Mouse (Mus musculus) MEL (cell line): ENCODE results near the gene Gm17545. TPM values are rescaled to one million over a fixed set of nuclear protein-coding genes. Genes with fewer than 3 reads are reported as not detected.

Source experiments
- DNase-seq: peaks from one replicate; pipeline ENCODE4 v3.0.0; 2011; ENCODE audit warnings: low read depth, low spot score
- H3K27ac ChIP-seq: 2 replicates; pipeline ENCODE4 v1.5.1; 2012; ENCODE audit warnings: low read depth, mild to moderate bottlenecking, control low read depth, low read length, moderate library complexity; ENCODE audit not compliant: control insufficient read depth
- H3K27me3 ChIP-seq, 2 experiments: fragments of 150-350 bp in 1 of 2; sonication (generic) in 1 of 2; 2 replicates each; pipeline ENCODE4 v1.6.1; 2012; ENCODE audit warnings: low read length in 2 of 2, mild to moderate bottlenecking in 2 of 2, improper control_type of control experiment in 1 of 2, moderate library complexity in 1 of 2; ENCODE audit not compliant: insufficient read depth in 2 of 2, control insufficient read depth in 1 of 2
- H3K36me3 ChIP-seq, 2 experiments: 2 replicates each; pipeline ENCODE4 v1.6.1; 2012 to 2014; ENCODE audit warnings: low read length in 2 of 2, improper control_type of control experiment in 1 of 2, inconsistent platforms in 1 of 2, mild to moderate bottlenecking in 1 of 2; ENCODE audit not compliant: insufficient read depth in 2 of 2, control insufficient read depth in 1 of 2
- H3K4me1 ChIP-seq, 2 experiments: fragments of 150-350 bp in 1 of 2; sonication (generic) in 1 of 2; 2 replicates each; pipeline ENCODE4 v1.6.1; 2012; ENCODE audit warnings: low read length in 2 of 2, improper control_type of control experiment in 1 of 2, mild to moderate bottlenecking in 1 of 2; ENCODE audit not compliant: insufficient read depth in 2 of 2, control insufficient read depth in 1 of 2
- H3K4me3 ChIP-seq, 2 experiments: fragments of 150-350 bp in 1 of 2; sonication (generic) in 1 of 2; 2 replicates each; pipeline ENCODE4 v1.5.1; 2012; ENCODE audit warnings: low read depth in 2 of 2, low read length in 2 of 2, mild to moderate bottlenecking in 2 of 2, moderate library complexity in 2 of 2, control low read depth in 1 of 2, improper control_type of control experiment in 1 of 2; ENCODE audit not compliant: control insufficient read depth in 1 of 2, insufficient read depth in 1 of 2
- H3K79me2 ChIP-seq: 2 replicates; pipeline ENCODE4 v1.6.1; 2012; ENCODE audit warnings: mild to moderate bottlenecking, low read length, moderate library complexity; ENCODE audit not compliant: control insufficient read depth, poor library complexity, insufficient read depth
- H3K9ac ChIP-seq: 2 replicates; pipeline ENCODE4 v1.6.1; 2012; ENCODE audit warnings: low read depth, mild to moderate bottlenecking, control low read depth, low read length, moderate library complexity; ENCODE audit not compliant: control insufficient read depth, poor library complexity, severe bottlenecking
- H3K9me3 ChIP-seq: fragments of 150-350 bp; sonication (generic); replicated peaks from 2 replicates; pipeline ENCODE4 v1.6.1; 2012; ENCODE audit warnings: mild to moderate bottlenecking, low read length, improper control_type of control experiment, moderate library complexity; ENCODE audit not compliant: insufficient read depth
- BHLHE40 ChIP-seq: IDR thresholded peaks from 2 replicates; pipeline ENCODE4 v1.6.1; 2012; ENCODE audit warnings: low read depth, mild to moderate bottlenecking, inconsistent platforms, low read length, improper control_type of control experiment, borderline replicate concordance
- CHD1 ChIP-seq: IDR thresholded peaks from 2 replicates; pipeline ENCODE4 v1.6.1; 2012; ENCODE audit warnings: low read depth, mild to moderate bottlenecking, inconsistent platforms, low read length, improper control_type of control experiment
- E2F4 ChIP-seq: IDR thresholded peaks from 2 replicates; pipeline ENCODE4 v1.6.1; 2011; ENCODE audit warnings: low read depth, low read length, improper control_type of control experiment, borderline replicate concordance
- EP300 ChIP-seq, 2 experiments: IDR thresholded peaks; 2 replicates each; pipeline ENCODE4 v1.6.1; 2011; ENCODE audit warnings: improper control_type of control experiment in 2 of 2, low read length in 2 of 2, low read depth in 1 of 2, mild to moderate bottlenecking in 1 of 2
- ETS1 ChIP-seq: IDR thresholded peaks from 2 replicates; pipeline ENCODE4 v1.6.1; 2012; ENCODE audit warnings: low read depth, mild to moderate bottlenecking, inconsistent platforms, low read length, improper control_type of control experiment, moderate library complexity
- GABPA ChIP-seq: IDR thresholded peaks from 2 replicates; pipeline ENCODE4 v1.6.1; 2012; ENCODE audit warnings: low read depth, mild to moderate bottlenecking, inconsistent platforms, low read length, improper control_type of control experiment, moderate library complexity
- GATA1 ChIP-seq: IDR thresholded peaks from 2 replicates; pipeline ENCODE4 v1.6.1; 2011; ENCODE audit warnings: low read depth, low read length, improper control_type of control experiment
- MEF2A ChIP-seq: IDR thresholded peaks from 2 replicates; pipeline ENCODE4 v1.6.1; 2014; ENCODE audit warnings: low read depth, mild to moderate bottlenecking, inconsistent platforms, low read length, improper control_type of control experiment; ENCODE audit not compliant: poor library complexity, insufficient replicate concordance, severe bottlenecking; ENCODE audit errors: extremely low read depth
- MXI1 ChIP-seq: IDR thresholded peaks from 2 replicates; pipeline ENCODE4 v1.6.1; 2011; ENCODE audit warnings: mild to moderate bottlenecking, low read depth, low read length, improper control_type of control experiment
- MYC ChIP-seq: IDR thresholded peaks from 2 replicates; pipeline ENCODE4 v1.6.1; 2011; ENCODE audit warnings: low read depth, mild to moderate bottlenecking, low read length, improper control_type of control experiment, moderate library complexity
- NELFE ChIP-seq: IDR thresholded peaks from 2 replicates; pipeline ENCODE4 v1.6.1; 2011; ENCODE audit warnings: low read depth, low read length, improper control_type of control experiment
- NRF1 ChIP-seq: IDR thresholded peaks from 2 replicates; pipeline ENCODE4 v1.6.1; 2014; ENCODE audit warnings: low read depth, mild to moderate bottlenecking, inconsistent platforms, low read length, improper control_type of control experiment, moderate library complexity; ENCODE audit not compliant: poor library complexity, insufficient read depth, severe bottlenecking
- POLR2A ChIP-seq, 2 experiments: IDR thresholded peaks; 2 replicates each; pipeline ENCODE4 v1.6.1; 2011 to 2012; ENCODE audit warnings: low read length in 2 of 2, mild to moderate bottlenecking in 2 of 2, control low read depth in 1 of 2, improper control_type of control experiment in 1 of 2, low read depth in 1 of 2, moderate library complexity in 1 of 2; ENCODE audit not compliant: control insufficient read depth in 1 of 2, insufficient read depth in 1 of 2, poor library complexity in 1 of 2
- RAD21 ChIP-seq: IDR thresholded peaks from 2 replicates; pipeline ENCODE4 v1.6.1; 2011; ENCODE audit warnings: mild to moderate bottlenecking, low read depth, low read length, improper control_type of control experiment
- RCOR1 ChIP-seq: IDR thresholded peaks from 2 replicates; pipeline ENCODE4 v1.6.1; 2012; ENCODE audit warnings: low read depth, mild to moderate bottlenecking, inconsistent platforms, low read length, improper control_type of control experiment
- SMC3 ChIP-seq: IDR thresholded peaks from 2 replicates; pipeline ENCODE4 v1.6.1; 2011; ENCODE audit warnings: low read depth, low read length, improper control_type of control experiment
- TAL1 ChIP-seq: IDR thresholded peaks from 2 replicates; pipeline ENCODE4 v1.6.1; 2012; ENCODE audit warnings: mild to moderate bottlenecking, inconsistent platforms, low read length, moderate library complexity, mixed read lengths
- TCF12 ChIP-seq: IDR thresholded peaks from 2 replicates; pipeline ENCODE4 v1.6.1; 2014; ENCODE audit warnings: low read depth, mild to moderate bottlenecking, inconsistent platforms, low read length, improper control_type of control experiment, moderate library complexity
- UBTF ChIP-seq: IDR thresholded peaks from 2 replicates; pipeline ENCODE4 v1.6.1; 2012; ENCODE audit warnings: low read depth, mild to moderate bottlenecking, inconsistent platforms, low read length, improper control_type of control experiment, moderate library complexity, borderline replicate concordance; ENCODE audit not compliant: insufficient read depth
- USF2 ChIP-seq, 2 experiments: IDR thresholded peaks; 2 replicates each; pipeline ENCODE4 v1.6.1; 2011 to 2012; ENCODE audit warnings: improper control_type of control experiment in 2 of 2, low read length in 2 of 2, borderline replicate concordance in 1 of 2, inconsistent platforms in 1 of 2, low read depth in 1 of 2, mild to moderate bottlenecking in 1 of 2; ENCODE audit not compliant: insufficient read depth in 1 of 2
- ZC3H11A ChIP-seq: IDR thresholded peaks from 2 replicates; pipeline ENCODE4 v1.6.1; 2012; ENCODE audit warnings: low read depth, mild to moderate bottlenecking, inconsistent platforms, low read length, improper control_type of control experiment
- ZMIZ1 ChIP-seq: IDR thresholded peaks from 2 replicates; pipeline ENCODE4 v1.6.1; 2012; ENCODE audit warnings: low read depth, mild to moderate bottlenecking, inconsistent platforms, low read length, improper control_type of control experiment, moderate library complexity
- polyA plus RNA-seq, 2 experiments: library from polyadenylated mRNA; stranded (reverse) in 1 of 2; unstranded in 1 of 2; fragments of >175 nt in 1 of 2; fragments of >200 nt in 1 of 2; gene quantifications; 2 replicates each; pipeline versions ENCODE4 v1.2.1 to v1.2.4; 2012; ENCODE audit warnings: low replicate concordance in 2 of 2, low read depth in 1 of 2; ENCODE audit not compliant: insufficient read length in 2 of 2, insufficient read depth in 1 of 2, missing spikeins in 1 of 2
- total RNA-seq: library from RNA; depleted of rRNA; stranded (reverse); fragments of 300-350 nt; gene quantifications from 2 replicates; pipeline ENCODE4 v1.2.3, GENCODE M21; 2012

Gene Gm17545
- total and polyA plus RNA-seq, 3 experiments = not detected

DNA sequence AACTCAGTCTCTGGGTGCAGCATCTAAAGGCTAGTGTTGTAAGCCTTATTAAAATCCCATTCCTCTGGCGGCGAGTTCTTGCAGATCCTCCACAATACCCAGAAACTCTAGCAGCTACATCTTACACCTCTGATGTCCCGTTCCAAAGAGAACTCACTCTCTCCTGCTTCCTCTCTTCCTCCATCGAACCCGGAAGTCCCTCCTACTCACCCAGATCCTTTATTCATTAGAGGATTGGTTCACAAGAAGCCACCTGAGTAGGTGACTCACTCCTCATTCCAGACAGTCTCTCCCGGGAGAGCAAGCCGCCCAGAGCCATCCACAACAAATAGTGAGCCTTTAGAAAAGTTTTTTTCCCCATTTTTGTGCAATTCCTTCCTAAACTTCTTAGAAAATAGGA is 32.1 kb downstream of the Gm17545 start:
- Histone ChIP-seq H3K27me3 (no peaks in the 10 kb centered on the region), H3K27ac (no peak overlapping the region), H3K79me2 (no peaks in the 10 kb centered on the region), H3K4me3 (no peak overlapping the region), H3K4me1 (peaks cover 0 to 8% of the 10 kb centered on the region in 2 experiments; a peak in 1 of 4 replicates), H3K9me3 (no peaks in the 10 kb centered on the region), H3K36me3 (no peaks in the 10 kb centered on the region; a peak in 1 of 4 replicates), H3K9ac (no peak overlapping the region)
- TF ChIP-seq MXI1 (no peak), NRF1 (no peak), MYC (no peak), E2F4 (no peak), USF2 (IDR thresholded peaks at IDR 0.05; ENCODE audit: borderline replicate concordance in 1 of 2, insufficient read depth in 1 of 2, low read depth in 1 of 2, low read length in 2 of 2) (no peak), CHD1 (no peak), SMC3 (no peak), BHLHE40 (no peak), ZC3H11A (no peak), GATA1 (no peak), ETS1 (no peak), POLR2A (IDR thresholded peaks at IDR 0.05; ENCODE audit: control insufficient read depth in 1 of 2, insufficient read depth in 1 of 2, low read depth in 1 of 2, low read length in 2 of 2, poor library complexity in 1 of 2) (no peak), GABPA (no peak), ZMIZ1 (no peak), RAD21 (no peak)
- no peak for DNase-seq

DNA sequence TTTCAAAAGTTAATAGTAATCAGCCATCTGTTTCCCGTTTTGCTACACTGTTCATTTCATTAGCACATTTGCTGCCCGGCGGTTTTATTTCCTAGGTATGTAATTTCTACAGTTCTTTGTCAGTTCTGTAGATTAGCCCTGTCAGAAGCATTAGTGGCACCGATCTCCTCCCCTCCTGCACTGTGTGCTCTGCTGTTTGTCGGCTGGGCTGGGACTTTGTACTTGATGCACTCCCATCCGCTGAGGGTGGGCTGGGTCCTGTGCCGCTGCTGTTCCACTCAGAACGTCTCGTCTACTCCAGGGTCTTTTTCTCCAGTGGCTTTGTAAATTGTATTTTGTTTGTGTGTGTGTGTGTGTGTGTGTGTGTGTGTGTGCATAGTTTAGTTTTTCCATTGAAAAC is 34.9 kb downstream of the Gm17545 start:
- Histone ChIP-seq H3K79me2 (no peaks in the 10 kb centered on the region), H3K9ac (no peak overlapping the region), H3K4me3 (no peak overlapping the region), H3K27ac (no peak overlapping the region), H3K36me3 (no peaks in the 10 kb centered on the region; a peak in 1 of 4 replicates), H3K4me1 (peaks cover 0 to 8% of the 10 kb centered on the region in 2 experiments; a peak in 1 of 4 replicates), H3K9me3 (no peaks in the 10 kb centered on the region), H3K27me3 (no peaks in the 10 kb centered on the region)
- TF ChIP-seq TCF12 (no peak), NRF1 (no peak), GABPA (no peak), MEF2A (no peak), ZC3H11A (no peak), UBTF (no peak), NELFE (no peak), RCOR1 (no peak), EP300 (IDR thresholded peaks at IDR 0.05; ENCODE audit: low read depth in 1 of 2, low read length in 2 of 2) (no peak), TAL1 (no peak)
- no peak for DNase-seq
